Mouse (Mus musculus): ENCODE results near the gene Tchh. TPM values are rescaled to one million over a fixed set of nuclear protein-coding genes. Genes with fewer than 3 reads are reported as not detected.
"Not testable (repeated sequence)": the region's sequence is repeated elsewhere in the genome, so short reads cannot be mapped to it uniquely, and the experiment has no call there.

Tchh gene
- 0.20 and 0.38 TPM in 2 replicates for polyA plus RNA-seq (2016; fragmentation: Nextera tagmentation; extraction: Ambion mirVana)

DNA sequence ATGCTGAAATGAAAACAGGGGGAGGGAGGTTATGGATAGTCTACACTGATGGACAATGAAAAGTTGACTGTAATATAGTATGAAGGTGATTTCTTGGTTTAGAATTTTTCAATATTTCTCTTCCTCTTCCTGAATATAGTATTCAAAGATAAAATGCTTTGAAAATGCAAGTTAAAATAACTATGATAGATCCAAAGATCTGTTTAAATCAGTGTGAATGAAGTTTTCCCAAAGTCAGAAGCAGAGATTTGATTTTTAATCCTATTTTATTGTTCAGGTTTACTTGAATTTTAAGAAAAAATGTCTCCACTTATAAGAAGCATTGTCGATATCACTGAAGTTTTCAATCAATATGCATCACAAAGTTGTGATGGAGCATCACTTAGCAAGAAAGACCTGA, at the start of gene Tchh:
Tchh (plus strand) TSS at position 301 of the 400 bp plus-strand sequence.
- H3K4me3 ChIP-seq, result no peak within 1 kb of the TSS
- WGBS, result 80% methylated on average over 1 of the region's 1 CpGs
- no peaks in the 10 kb centered on the region for H3K9me3 ChIP-seq
- H3K4me1 ChIP-seq, result peaks cover 14% of the 10 kb centered on the region
- no peaks in the 10 kb centered on the region for H3K36me3 ChIP-seq
- H3K27me3 ChIP-seq (ENCODE audit: insufficient read depth, poor library complexity, severe bottlenecking), result peaks cover 40% of the 10 kb centered on the region
- no peak within 1 kb of the TSS for H3K27ac ChIP-seq
- no peak for DNase-seq (ENCODE audit: low spot score)

DNA sequence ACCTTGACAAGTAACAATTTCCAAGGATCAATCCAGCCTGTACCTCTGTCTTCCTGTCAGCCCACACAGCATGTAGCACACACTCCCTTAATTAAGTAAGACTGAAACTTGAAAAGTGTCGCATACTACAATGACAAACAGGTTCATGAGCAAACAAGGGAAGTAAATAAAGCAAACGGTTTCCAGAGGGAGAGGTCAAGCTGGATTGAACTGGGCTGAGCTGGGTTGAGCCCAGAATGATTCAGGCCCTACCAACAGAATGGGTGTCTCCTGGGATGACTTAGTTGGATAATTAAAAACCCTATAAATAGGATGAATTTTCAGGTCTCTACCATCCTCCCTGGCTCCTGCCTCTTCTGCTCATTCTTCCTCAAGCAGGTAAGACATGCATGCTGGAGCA, 48.8 kb upstream of the Tchh start, which contains the start of gene Rptn:
Rptn (plus strand) TSS at position 334 of the 400 bp plus-strand sequence.
- Histone ChIP-seq H3K9me3 (no peaks in the 10 kb centered on the region), H3K4me3 (no peak within 1 kb of the TSS), H3K4me1 (no peaks in the 10 kb centered on the region), H3K27ac (no peak within 1 kb of the TSS), H3K36me3 (no peaks in the 10 kb centered on the region), H3K27me3 (ENCODE audit: insufficient read depth, poor library complexity, severe bottlenecking) (no peaks in the 10 kb centered on the region)
- WGBS, result 70% methylated on average over 2 of the region's 2 CpGs
- DNase-seq (ENCODE audit: low spot score), result no peak

DNA sequence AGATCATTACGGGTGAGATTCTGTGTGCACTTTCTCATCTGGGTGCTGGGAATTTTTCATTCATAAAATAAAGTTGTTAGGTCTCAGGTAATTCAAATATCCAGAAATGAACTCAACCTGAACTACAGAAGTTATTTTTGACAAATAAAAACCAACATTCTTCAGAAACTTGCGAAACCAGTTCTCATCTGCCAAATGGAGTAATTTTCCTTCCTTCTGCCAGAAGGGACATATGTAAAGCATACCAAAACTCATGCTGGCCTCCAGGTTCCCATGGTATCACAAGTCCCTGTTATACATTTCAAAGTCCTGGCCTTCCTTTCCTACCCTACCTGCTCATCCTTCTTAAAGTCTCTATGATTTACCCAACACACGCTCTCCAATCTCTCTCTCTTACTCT, 38.2 kb upstream of the Tchh start:
- Histone ChIP-seq H3K36me3 (no peaks in the 10 kb centered on the region), H3K9me3 (no peaks in the 10 kb centered on the region), H3K4me1 (no peaks in the 10 kb centered on the region), H3K27ac (no peak overlapping the region), H3K27me3 (ENCODE audit: insufficient read depth, poor library complexity, severe bottlenecking) (no peaks in the 10 kb centered on the region), H3K4me3 (no peak overlapping the region)
- DNase-seq (ENCODE audit: low spot score), result no peak
- 87% methylated on average over 3 of the region's 3 CpGs for WGBS

DNA sequence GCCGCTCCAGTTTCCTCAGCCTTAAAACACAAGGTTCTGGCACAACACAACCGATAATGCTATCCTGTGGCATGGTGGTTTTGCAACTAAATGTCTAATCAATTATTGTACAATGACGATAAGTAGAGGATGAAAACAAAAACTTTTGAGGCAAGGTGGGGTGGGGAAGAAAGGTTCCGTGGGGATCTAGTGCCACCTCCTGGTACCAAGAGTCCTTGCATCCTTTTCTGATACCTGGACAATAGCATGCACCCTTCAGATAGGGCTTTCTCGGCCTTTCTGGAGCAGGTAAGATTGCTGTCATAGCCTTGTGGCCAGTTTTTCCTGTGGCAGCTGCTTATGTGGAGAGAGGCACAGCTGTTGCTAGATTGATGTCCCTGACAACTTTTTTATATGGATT, 35.1 kb upstream of the Tchh start:
- no peak for DNase-seq (ENCODE audit: low spot score)
- no peak overlapping the region for H3K27ac ChIP-seq
- H3K27me3 ChIP-seq (ENCODE audit: insufficient read depth, poor library complexity, severe bottlenecking), result no peaks in the 10 kb centered on the region
- H3K4me1 ChIP-seq, result no peaks in the 10 kb centered on the region
- 33% methylated on average over 5 of the region's 5 CpGs for WGBS
- no peaks in the 10 kb centered on the region for H3K9me3 ChIP-seq
- no peaks in the 10 kb centered on the region for H3K36me3 ChIP-seq
- no peak overlapping the region for H3K4me3 ChIP-seq

GRCm38 (mm10) chr3:93411905-93412304, 30.2 kb upstream of the Tchh start:
- H3K27ac ChIP-seq, result no peak overlapping the region
- no peaks in the 10 kb centered on the region for H3K36me3 ChIP-seq
- WGBS, result 25% methylated on average over 2 of the region's 2 CpGs
- no peaks in the 10 kb centered on the region for H3K9me3 ChIP-seq
- H3K4me3 ChIP-seq, result no peak overlapping the region
- no peaks in the 10 kb centered on the region for H3K4me1 ChIP-seq
- no peaks in the 10 kb centered on the region for H3K27me3 ChIP-seq (ENCODE audit: insufficient read depth, poor library complexity, severe bottlenecking)
- DNase-seq (ENCODE audit: low spot score), result no peak

- no peaks in the 10 kb centered on the region for H3K36me3 ChIP-seq
- DNase-seq (ENCODE audit: low spot score), result no peak
- no peak overlapping the region for H3K4me3 ChIP-seq
- H3K27me3 ChIP-seq (ENCODE audit: insufficient read depth, poor library complexity, severe bottlenecking), result no peaks in the 10 kb centered on the region
- no peaks in the 10 kb centered on the region for H3K4me1 ChIP-seq
- WGBS, result 54% methylated on average over 3 of the region's 3 CpGs
- no peak overlapping the region for H3K27ac ChIP-seq
- no peaks in the 10 kb centered on the region for H3K9me3 ChIP-seq
Measured at GRCm38 (mm10) chr3:93431673-93432072, 10.5 kb upstream of the Tchh start.

GRCm38 (mm10) chr3:93443501-93444101, 1.5 kb downstream of the Tchh start:
- Histone ChIP-seq H3K4me3 (peak overlapping the region; percentile 69), H3K4me1 (peaks cover 22% of the 10 kb centered on the region), H3K27ac (peak overlapping the region; percentile 72; the same call in 1 of the 2 replicates), H3K9me3 (no peaks in the 10 kb centered on the region), H3K27me3 (ENCODE audit: insufficient read depth, poor library complexity, severe bottlenecking) (peaks cover 40% of the 10 kb centered on the region), H3K36me3 (no peaks in the 10 kb centered on the region)
- WGBS, result under 1% methylated on average over 38 of the region's 38 CpGs
- no peak for DNase-seq (ENCODE audit: low spot score)

GRCm38 (mm10) chr3:93444343-93445164, 2.4 kb downstream of the Tchh start:
- H3K27ac ChIP-seq, result peak overlapping the region; percentile 72

GRCm38 (mm10) chr3:93445165-93445705, 3.1 kb downstream of the Tchh start:
- Histone ChIP-seq H3K36me3 (no peaks in the 10 kb centered on the region), H3K9me3 (no peaks in the 10 kb centered on the region), H3K27ac (no peak overlapping the region; the same call in 1 of the 2 replicates), H3K4me3 (peak overlapping the region; percentile 69), H3K27me3 (ENCODE audit: insufficient read depth, poor library complexity, severe bottlenecking) (peaks cover 48% of the 10 kb centered on the region), H3K4me1 (peaks cover 22% of the 10 kb centered on the region)
- under 1% methylated on average over 36 of the region's 36 CpGs for WGBS
- DNase-seq (ENCODE audit: low spot score), result no peak

More at GRCm38 (mm10) chr3:93444343-93445164, 2.4 kb downstream of the Tchh start:
- Histone ChIP-seq H3K9me3 (no peaks in the 10 kb centered on the region), H3K4me3 (peak overlapping the region; percentile 69), H3K4me1 (peaks cover 22% of the 10 kb centered on the region), H3K27me3 (ENCODE audit: insufficient read depth, poor library complexity, severe bottlenecking) (peaks cover 42% of the 10 kb centered on the region), H3K36me3 (no peaks in the 10 kb centered on the region)
- WGBS, result under 1% methylated on average over 56 of the region's 56 CpGs
- DNase-seq (ENCODE audit: low spot score), result peak; percentile 88

DNA sequence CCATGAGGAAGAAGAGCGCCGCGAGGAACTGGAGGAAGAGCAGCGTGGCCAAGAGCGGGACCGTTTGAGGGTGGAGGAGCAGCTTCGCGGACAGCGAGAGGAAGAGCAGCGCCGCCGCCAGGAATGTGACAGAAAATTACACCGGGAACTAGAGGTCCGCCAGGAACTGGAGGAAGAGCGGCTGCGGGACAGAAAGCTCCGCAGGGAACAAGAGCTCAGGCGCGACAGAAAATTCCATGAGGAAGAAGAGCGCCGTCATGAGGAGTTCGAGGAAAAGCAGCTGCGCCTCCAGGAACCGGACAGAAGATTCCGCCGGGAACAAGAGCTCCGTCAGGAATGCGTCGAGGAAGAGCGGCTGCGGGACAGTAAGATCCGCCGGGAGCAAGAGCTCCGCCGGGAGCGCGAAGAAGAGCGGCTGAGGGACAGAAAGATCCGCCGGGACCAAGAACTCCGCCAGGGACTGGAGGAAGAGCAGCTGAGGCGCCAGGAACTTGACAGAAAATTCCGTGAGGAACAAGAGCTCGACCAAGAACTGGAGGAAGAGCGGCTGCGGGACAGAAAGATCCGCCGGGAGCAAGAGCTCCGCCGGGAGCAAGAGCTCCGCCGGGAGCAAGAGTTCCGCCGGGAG, 4.1 kb downstream of the Tchh start:
- Histone ChIP-seq H3K9me3 (no peaks in the 10 kb centered on the region), H3K4me1 (peaks cover 22% of the 10 kb centered on the region), H3K27me3 (ENCODE audit: insufficient read depth, poor library complexity, severe bottlenecking) (peaks cover 41% of the 10 kb centered on the region), H3K27ac (no peak overlapping the region), H3K4me3 (peak overlapping the region; percentile 69), H3K36me3 (no peaks in the 10 kb centered on the region)
- WGBS, result under 1% methylated on average over 54 of the region's 54 CpGs
- peak; percentile 77 for DNase-seq (ENCODE audit: low spot score)

DNA sequence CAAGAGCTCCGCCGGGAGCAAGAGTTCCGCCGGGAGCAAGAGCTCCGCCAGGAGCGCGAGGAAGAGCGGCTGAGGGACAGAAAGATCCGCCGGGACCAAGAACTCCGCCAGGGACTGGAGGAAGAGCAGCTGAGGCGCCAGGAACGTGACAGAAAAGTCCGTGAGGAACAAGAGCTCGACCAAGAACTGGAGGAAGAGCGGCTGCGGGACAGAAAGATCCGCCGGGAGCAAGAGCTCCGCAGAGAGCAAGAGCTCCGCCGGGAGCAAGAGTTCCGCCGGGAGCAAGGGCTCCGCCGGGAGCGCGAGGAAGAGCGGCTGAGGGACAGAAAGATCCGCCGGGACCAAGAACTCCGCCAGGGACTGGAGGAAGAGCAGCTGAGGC, 4.6 kb downstream of the Tchh start:
- peaks cover 37% of the 10 kb centered on the region for H3K27me3 ChIP-seq (ENCODE audit: insufficient read depth, poor library complexity, severe bottlenecking)
- not testable (repeated sequence) for DNase-seq (ENCODE audit: low spot score)

GRCm38 (mm10) chr3:93447138-93447841, 5.2 kb downstream of the Tchh start:
- WGBS, result under 1% methylated on average over 59 of the region's 59 CpGs
- Histone ChIP-seq H3K36me3 (no peaks in the 10 kb centered on the region), H3K9me3 (no peaks in the 10 kb centered on the region), H3K4me3 (peak overlapping the region; percentile 69), H3K4me1 (peaks cover 22% of the 10 kb centered on the region), H3K27ac (peak overlapping the region; percentile 42; the same call in 1 of the 2 replicates), H3K27me3 (ENCODE audit: insufficient read depth, poor library complexity, severe bottlenecking) (peaks cover 32% of the 10 kb centered on the region)
- DNase-seq (ENCODE audit: low spot score), result peak; percentile 80

More for the DNA sequence above, 4.6 kb downstream of the Tchh start:
- H3K36me3 ChIP-seq, H3K9me3 ChIP-seq: not testable (repeated sequence)
- WGBS, result 2% methylated on average over 32 of the region's 32 CpGs
- 0 out of 2 replicates have a peak overlapping the region, but pooled peaks have one; percentile 42 for H3K27ac ChIP-seq
- peak overlapping the region; percentile 69 for H3K4me3 ChIP-seq
- peaks cover 22% of the 10 kb centered on the region for H3K4me1 ChIP-seq

Data from heart, embryonic 10.5 days (tissue).